Mouse (Mus musculus): ENCODE measurements around the gene Gli1.

DNA sequence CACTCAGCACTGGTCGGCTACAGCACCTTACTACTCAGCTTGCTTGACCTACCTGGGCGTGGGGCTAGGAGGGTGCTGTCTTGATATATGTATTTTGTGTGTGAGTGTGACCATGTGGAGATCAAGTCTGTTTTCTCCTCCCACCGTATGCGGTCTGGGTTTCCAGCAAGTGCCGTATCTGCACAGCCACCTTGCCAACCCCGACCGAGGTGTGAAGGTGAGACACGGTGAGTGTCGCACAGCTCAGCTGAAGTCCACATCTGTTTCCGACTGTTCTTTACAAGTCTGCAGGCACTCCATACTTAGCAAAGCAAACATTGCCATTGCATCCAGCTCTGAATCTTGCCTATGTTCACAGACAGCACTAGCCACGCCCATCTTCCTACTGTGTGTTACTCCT lies 38.6 kb downstream of the Gli1 start:
- TF ChIP-seq CTCF (IDR thresholded peaks at IDR 0.05; ENCODE audit: low read depth) = no peak
- TF ChIP-seq EP300 (IDR thresholded peaks at IDR 0.05; ENCODE audit: low read depth) = no peak

All from heart, postnatal 0 days (tissue).